Comparison of ENCODE assay signal across 12 mouse cellular contexts in the genomic region with DNA sequence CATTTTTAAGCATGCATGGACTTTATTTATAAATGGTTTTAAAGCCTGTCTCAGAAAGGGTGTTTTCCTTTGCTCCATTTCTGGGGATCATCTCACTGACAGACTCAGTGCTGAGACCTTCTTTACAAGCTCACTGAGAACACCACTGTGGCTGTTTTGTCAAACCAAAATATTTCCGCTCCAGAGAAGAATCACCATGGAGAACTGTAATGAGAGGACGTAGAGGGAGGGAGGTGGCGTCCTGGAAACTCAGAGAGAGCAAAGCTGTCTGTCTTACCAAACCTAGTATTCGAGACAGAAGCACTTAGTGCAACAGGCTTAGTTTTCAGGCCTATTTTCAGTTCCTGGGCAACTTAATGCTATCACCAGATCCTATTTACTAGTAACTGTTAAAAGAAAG.
DNase-seq lines count a peak whose midpoint lies in the region; ATAC-seq lines count a peak whose summit lies in the region.
"Had no signal": no experiment of that assay in that cellular context is flagged by ENCODE, and none has a peak within 500 bp of the region (broad histone marks: within the 10 kb centered on the region; RNA-seq: fewer than 3 reads in every experiment).

No protein-coding gene starts in this region.

- DNase-seq in cerebellum, adult 9-10 months = peak; percentile 19
- no peak for DNase-seq in cerebellum, adult 8-10 months
- no peak for DNase-seq in midbrain, embryonic 11.5 days (ENCODE audit: low spot score, missing footprints)
- DNase-seq in midbrain, embryonic 10.5 days (ENCODE audit: low spot score) = no peak
- DNase-seq in MN1 (ENCODE audit: low spot score) = no peak
- DNase-seq in heart, postnatal 36 days = no peak
- DNase-seq: gastrocnemius, adult 2 months; lung, postnatal 10 days had no signal

- H3K4me2 ChIP-seq in midbrain, embryonic 11.5 days = no peak overlapping the region
- no peak overlapping the region for H3K4me2 ChIP-seq in hindbrain, embryonic 13.5 days
- no peak overlapping the region for H3K4me2 ChIP-seq in neural tube, embryonic 13.5 days
- H3K4me2 ChIP-seq: limb, embryonic 15.5 days had no signal

- H3K36me3 ChIP-seq in midbrain, embryonic 11.5 days (ENCODE audit: control insufficient read depth, insufficient read depth, low read length) = no peaks in the 10 kb centered on the region
- H3K36me3 ChIP-seq in midbrain, embryonic 10.5 days = no peaks in the 10 kb centered on the region
- no peaks in the 10 kb centered on the region for H3K36me3 ChIP-seq in hindbrain, embryonic 13.5 days
- no peaks in the 10 kb centered on the region for H3K36me3 ChIP-seq in neural tube, embryonic 13.5 days
- H3K36me3 ChIP-seq: limb, embryonic 15.5 days had no signal

- peak; percentile 65 for ATAC-seq in midbrain, embryonic 11.5 days (ENCODE audit: low FRiP score)
- ATAC-seq in hindbrain, embryonic 13.5 days (ENCODE audit: low FRiP score) = peak; percentile 66; the same call in 1 of the 2 replicates
- peak; percentile 63 for ATAC-seq in neural tube, embryonic 13.5 days (ENCODE audit: low read depth)
- ATAC-seq: intestine, postnatal 0 days had no signal

- no peak overlapping the region for H3K9ac ChIP-seq in midbrain, embryonic 11.5 days (ENCODE audit: low read length)
- H3K9ac ChIP-seq in hindbrain, embryonic 13.5 days = no peak overlapping the region
- H3K9ac ChIP-seq in neural tube, embryonic 13.5 days = no peak overlapping the region
- H3K9ac ChIP-seq: limb, embryonic 15.5 days had no signal

- 11% methylated on average over 4 of the region's 4 CpGs for WGBS in midbrain, embryonic 11.5 days
- WGBS in midbrain, embryonic 10.5 days = 27% methylated on average over 4 of the region's 4 CpGs
- 17% methylated on average over 4 of the region's 4 CpGs for WGBS in hindbrain, embryonic 13.5 days
- 26% methylated on average over 4 of the region's 4 CpGs for WGBS in neural tube, embryonic 13.5 days

- intact Hi-C loops in heart, postnatal 36 days (cut with DNase I) = no loop called here

- no peaks in the 10 kb centered on the region for H3K9me3 ChIP-seq in midbrain, embryonic 11.5 days (ENCODE audit: control insufficient read depth, low read length)
- no peaks in the 10 kb centered on the region for H3K9me3 ChIP-seq in midbrain, embryonic 10.5 days (replicated peaks)
- no peaks in the 10 kb centered on the region for H3K9me3 ChIP-seq in hindbrain, embryonic 13.5 days
- H3K9me3 ChIP-seq in neural tube, embryonic 13.5 days = no peaks in the 10 kb centered on the region
- H3K9me3 ChIP-seq: limb, embryonic 15.5 days had no signal

- no peak overlapping the region for H3K4me3 ChIP-seq in midbrain, embryonic 11.5 days (ENCODE audit: low read depth, low read length)
- no peak overlapping the region for H3K4me3 ChIP-seq in midbrain, embryonic 10.5 days
- no peak overlapping the region for H3K4me3 ChIP-seq in hindbrain, embryonic 13.5 days
- H3K4me3 ChIP-seq in neural tube, embryonic 13.5 days = no peak overlapping the region
- H3K4me3 ChIP-seq: gastrocnemius, adult 2 months; limb, embryonic 15.5 days had no signal

- H3K27ac ChIP-seq in midbrain, embryonic 11.5 days (ENCODE audit: low read depth, low read length) = no peak overlapping the region
- H3K27ac ChIP-seq in midbrain, embryonic 10.5 days (replicated peaks) = no peak overlapping the region
- H3K27ac ChIP-seq in hindbrain, embryonic 13.5 days = peak overlapping the region; percentile 44; the same call in 1 of the 2 replicates
- no peak overlapping the region; the same call in 1 of the 2 replicates for H3K27ac ChIP-seq in neural tube, embryonic 13.5 days (replicated peaks)
- H3K27ac ChIP-seq: gastrocnemius, adult 2 months; limb, embryonic 15.5 days had no signal

- H3K4me1 ChIP-seq in midbrain, embryonic 11.5 days (ENCODE audit: control insufficient read depth, insufficient read depth, low read length) = peaks cover 3% of the 10 kb centered on the region; the same call in 1 of the 2 replicates
- peaks cover 16% of the 10 kb centered on the region for H3K4me1 ChIP-seq in midbrain, embryonic 10.5 days
- H3K4me1 ChIP-seq in hindbrain, embryonic 13.5 days (replicated peaks) = no peaks in the 10 kb centered on the region
- no peaks in the 10 kb centered on the region; the same call in 1 of the 2 replicates for H3K4me1 ChIP-seq in neural tube, embryonic 13.5 days (replicated peaks)
- H3K4me1 ChIP-seq: limb, embryonic 15.5 days had no signal

- no peaks in the 10 kb centered on the region for H3K27me3 ChIP-seq in midbrain, embryonic 11.5 days (ENCODE audit: control insufficient read depth, insufficient read depth, low read length)
- H3K27me3 ChIP-seq in midbrain, embryonic 10.5 days (ENCODE audit: low read depth, poor library complexity, severe bottlenecking) = no peaks in the 10 kb centered on the region
- H3K27me3 ChIP-seq in hindbrain, embryonic 13.5 days = no peaks in the 10 kb centered on the region
- no peaks in the 10 kb centered on the region for H3K27me3 ChIP-seq in neural tube, embryonic 13.5 days
- H3K27me3 ChIP-seq: limb, embryonic 15.5 days had no signal
